8 mouse cellular contexts compared by ENCODE assay signal in genomic region chr4:128729033-128729708, GRCm38 (mm10). TPM values are rescaled to one million over a fixed set of nuclear protein-coding genes. Genes with fewer than 3 reads are reported as not detected.
DNase-seq lines count a peak whose midpoint lies in the region; ATAC-seq and TF ChIP-seq lines count a peak whose summit lies in the region.

No protein-coding gene starts in this region.

- no peaks in the 10 kb centered on the region for H3K27me3 ChIP-seq in kidney, postnatal 0 days (ENCODE audit: insufficient read depth, low read length)
- no peaks in the 10 kb centered on the region for H3K27me3 ChIP-seq in intestine, embryonic 14.5 days (replicated peaks; ENCODE audit: control insufficient read depth, insufficient read depth, low read length)
- H3K27me3 ChIP-seq in midbrain, embryonic 15.5 days (replicated peaks): no peaks in the 10 kb centered on the region

- no peak for ATAC-seq in kidney, postnatal 0 days (replicated peaks; ENCODE audit: low FRiP score, low read depth)
- no peak for ATAC-seq in intestine, embryonic 14.5 days (replicated peaks; ENCODE audit: low FRiP score, low TSS enrichment, low read depth)
- no peak for ATAC-seq in midbrain, embryonic 15.5 days (replicated peaks)

- TF ChIP-seq CTCF in kidney, postnatal 0 days (IDR thresholded peaks at IDR 0.05; ENCODE audit: low read depth): no peak

- no peak for DNase-seq in kidney, postnatal 0 days (ENCODE audit: low spot score)
- no peak for DNase-seq in kidney, postnatal 10 days
- DNase-seq in cerebellum, postnatal 36 days: peak; percentile 64 to 67
- DNase-seq in intestine, embryonic 14.5 days (ENCODE audit: low spot score): no peak
- DNase-seq in urinary bladder, postnatal 14 days (ENCODE audit: low spot score): no peak
- DNase-seq in right cerebral cortex, postnatal 36 days (ENCODE audit: low spot score in 2 of 2): no peak
- no peak for DNase-seq in left cerebral cortex, postnatal 25 days (ENCODE audit: low spot score in 2 of 2)

- H3K27ac ChIP-seq in kidney, postnatal 0 days: peak overlapping the region; percentile 98
- peak overlapping the region; percentile 45; the same call in 1 of the 2 replicates for H3K27ac ChIP-seq in intestine, embryonic 14.5 days (ENCODE audit: low read depth)
- H3K27ac ChIP-seq in midbrain, embryonic 15.5 days: peak overlapping the region; percentile 93

- intact Hi-C loops in left cerebral cortex, postnatal 25 days (cut with DNase I): loop anchor here (5.0 kb wide), 1 partner anchor 48 kb away; no protein-coding TSS in a partner anchor

- peak overlapping the region; percentile 78 for H3K4me2 ChIP-seq in kidney, postnatal 0 days (ENCODE audit: low read length)
- peak overlapping the region; percentile 89 for H3K4me2 ChIP-seq in intestine, embryonic 14.5 days (ENCODE audit: low read length)
- H3K4me2 ChIP-seq in midbrain, embryonic 15.5 days: peak overlapping the region; percentile 85

- 5% methylated on average over 15 of the region's 15 CpGs for WGBS in kidney, postnatal 0 days
- WGBS in intestine, embryonic 14.5 days: 16% methylated on average over 15 of the region's 15 CpGs
- WGBS in midbrain, embryonic 15.5 days: 5% methylated on average over 15 of the region's 15 CpGs

- H3K9ac ChIP-seq in kidney, postnatal 0 days (ENCODE audit: low read depth, low read length): peak overlapping the region; percentile 100
- peak overlapping the region; percentile 99 for H3K9ac ChIP-seq in intestine, embryonic 14.5 days (ENCODE audit: low read length)
- peak overlapping the region; percentile 99 for H3K9ac ChIP-seq in midbrain, embryonic 15.5 days

- no peaks in the 10 kb centered on the region for H3K36me3 ChIP-seq in kidney, postnatal 0 days (ENCODE audit: insufficient read depth, low read length)
- peaks cover 15% of the 10 kb centered on the region for H3K36me3 ChIP-seq in intestine, embryonic 14.5 days (ENCODE audit: control insufficient read depth, insufficient read depth, low read length)
- 0 out of 2 replicates have a peak, but pooled peaks cover 4% of the 10 kb centered on the region for H3K36me3 ChIP-seq in midbrain, embryonic 15.5 days (replicated peaks)

- H3K4me3 ChIP-seq in kidney, postnatal 0 days (replicated peaks; ENCODE audit: low read depth, low read length): peak overlapping the region; percentile 99
- H3K4me3 ChIP-seq in intestine, embryonic 14.5 days (ENCODE audit: low read depth, low read length): peak overlapping the region; percentile 79
- peak overlapping the region; percentile 90 for H3K4me3 ChIP-seq in midbrain, embryonic 15.5 days

- H3K4me1 ChIP-seq in kidney, postnatal 0 days (replicated peaks; ENCODE audit: insufficient read depth, low read length): peaks cover 43% of the 10 kb centered on the region
- peaks cover 61% of the 10 kb centered on the region for H3K4me1 ChIP-seq in intestine, embryonic 14.5 days (replicated peaks; ENCODE audit: control insufficient read depth, insufficient read depth, low read length)
- H3K4me1 ChIP-seq in midbrain, embryonic 15.5 days: peaks cover 73% of the 10 kb centered on the region

- H3K9me3 ChIP-seq in kidney, postnatal 0 days (replicated peaks; ENCODE audit: low read length): no peaks in the 10 kb centered on the region
- H3K9me3 ChIP-seq in intestine, embryonic 14.5 days (ENCODE audit: control insufficient read depth, low read length): no peaks in the 10 kb centered on the region
- H3K9me3 ChIP-seq in midbrain, embryonic 15.5 days: no peaks in the 10 kb centered on the region

RNA-seq across cellular contexts. Expression of gene A3galt2, which starts 26.0 kb away (rescaled TPM):
- polyA plus RNA-seq in kidney, postnatal 0 days (2015; fragmentation: Nextera tagmentation; extraction: Ambion mirVana): 0.13 and 0.23 TPM in 2 replicates
- polyA plus RNA-seq in intestine, embryonic 14.5 days (2014; fragmentation: Nextera tagmentation; extraction: Ambion mirVana): 0.16 and 0.35 TPM in 2 replicates
- 0.28 and 0.34 TPM in 2 replicates for polyA plus RNA-seq in midbrain, embryonic 15.5 days (2015; fragmentation: Nextera tagmentation; extraction: Ambion mirVana)
- total RNA-seq in left cerebral cortex, postnatal 25 days (2021): under 1 TPM; 0.25 to 0.32 TPM

Comparison
In these comparisons a context has a peak if more than half of its experiments do, and no peak if none do; other contexts are left out.
1. DNase-seq: peak in cerebellum, postnatal 36 days (2 of 2); none in kidney, postnatal 0 days (single experiment), kidney, postnatal 10 days (single experiment), intestine, embryonic 14.5 days (single experiment), urinary bladder, postnatal 14 days (single experiment), right cerebral cortex, postnatal 36 days (0 of 2) and left cerebral cortex, postnatal 25 days (0 of 2).
2. H3K27ac ChIP-seq: peak in every context shown above with its lines; median percentile 98 in kidney, postnatal 0 days; 93 in midbrain, embryonic 15.5 days; 45 in intestine, embryonic 14.5 days.
3. Peak in every context shown above with its lines, with median percentiles within 50 percentile points of each other: H3K4me2 ChIP-seq, H3K4me3 ChIP-seq and H3K9ac ChIP-seq.